Mouse (Mus musculus): Measurements from ENCODE around the gene P2rx5. TPM values are rescaled to one million over a fixed set of nuclear protein-coding genes. Genes with fewer than 3 reads are reported as not detected.

Gene P2rx5
- total and polyA plus RNA-seq, 3 experiments = 0.04 to 0.25 TPM; not detected in 1

DNA sequence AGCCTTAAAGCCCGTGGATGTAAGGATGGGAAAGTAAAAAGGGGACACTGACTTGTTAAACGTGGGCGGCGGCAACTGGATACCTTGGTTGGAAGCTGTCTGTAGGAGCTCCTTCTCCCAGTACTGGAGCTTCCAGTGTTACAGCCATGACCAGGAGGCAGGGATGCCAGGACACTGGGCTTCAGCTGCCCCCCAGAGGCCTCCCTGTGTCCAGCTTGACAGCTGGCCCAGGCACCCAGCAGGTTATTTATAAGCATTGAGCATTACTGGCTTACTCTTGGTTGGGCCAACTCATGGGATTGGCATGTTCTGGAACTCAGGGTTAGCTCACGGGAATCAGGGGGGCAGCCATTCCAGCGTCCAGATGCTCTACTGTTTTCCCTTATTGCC lies 585 bp downstream of the P2rx5 start:
- H3K4me1 ChIP-seq (ENCODE audit: control insufficient read depth in 1 of 2, insufficient read depth in 2 of 2, low read length in 2 of 2) = no peaks in the 10 kb centered on the region
- H3K4me3 ChIP-seq (ENCODE audit: control insufficient read depth in 1 of 2, insufficient read depth in 1 of 2, low read depth in 2 of 2, low read length in 2 of 2) = no peak overlapping the region
- H3K79me2 ChIP-seq (ENCODE audit: control insufficient read depth, insufficient read depth, low read length, poor library complexity) = no peaks in the 10 kb centered on the region
- H3K36me3 ChIP-seq (ENCODE audit: control insufficient read depth in 1 of 2, insufficient read depth in 2 of 2, low read length in 2 of 2) = no peaks in the 10 kb centered on the region
- no peaks in the 10 kb centered on the region; a peak in 1 of 4 replicates for H3K27me3 ChIP-seq (ENCODE audit: control insufficient read depth in 1 of 2, insufficient read depth in 2 of 2, low read length in 2 of 2)
- no peaks in the 10 kb centered on the region for H3K9me3 ChIP-seq (replicated peaks; ENCODE audit: insufficient read depth, low read length)
- no peak overlapping the region for H3K27ac ChIP-seq (ENCODE audit: control insufficient read depth, low read depth, low read length)
- TF ChIP-seq SIN3A (IDR thresholded peaks at IDR 0.05; ENCODE audit: low read length) = no peak
- TF ChIP-seq SMC3 (IDR thresholded peaks at IDR 0.05; ENCODE audit: low read depth, low read length) = no peak
- no peak for TF ChIP-seq BHLHE40 (IDR thresholded peaks at IDR 0.05; ENCODE audit: borderline replicate concordance, low read depth, low read length)
- TF ChIP-seq USF1 (IDR thresholded peaks at IDR 0.05; ENCODE audit: low read depth, low read length) = no peak
- TF ChIP-seq MAX (IDR thresholded peaks at IDR 0.05; ENCODE audit: low read length) = no peak
- no peak for TF ChIP-seq MYB (IDR thresholded peaks at IDR 0.05; ENCODE audit: low read depth, low read length)
- no peak for TF ChIP-seq CHD1 (IDR thresholded peaks at IDR 0.05; ENCODE audit: low read depth, low read length)
- TF ChIP-seq HCFC1 (IDR thresholded peaks at IDR 0.05; ENCODE audit: low read depth, low read length) = no peak
- no peak overlapping the region for H3K9ac ChIP-seq (ENCODE audit: control insufficient read depth, low read depth, low read length, poor library complexity, severe bottlenecking)
- DNase-seq (ENCODE audit: low read depth, low spot score) = no peak

DNA sequence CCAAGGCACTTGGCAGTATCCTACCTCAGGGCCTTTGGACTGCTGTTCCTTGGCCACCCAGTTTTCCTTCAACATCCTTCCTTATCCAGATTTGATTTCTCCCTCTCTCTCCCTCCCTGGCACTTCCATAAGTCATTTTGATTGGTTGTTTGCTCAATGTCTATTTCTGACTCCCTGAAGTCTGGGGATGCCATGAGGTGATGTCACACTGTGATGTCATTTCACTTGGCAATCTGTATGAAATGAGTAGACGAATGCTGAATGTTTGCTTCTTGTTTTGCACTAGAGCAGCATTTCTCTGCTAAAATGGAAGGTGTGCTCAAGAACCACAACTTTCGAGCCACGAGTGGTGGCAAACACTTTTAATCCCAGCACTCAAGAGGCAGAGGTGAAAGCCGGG lies 1.4 kb downstream of the P2rx5 start:
- no peak for DNase-seq (ENCODE audit: low read depth, low spot score)
- Histone ChIP-seq H3K4me3 (ENCODE audit: control insufficient read depth in 1 of 2, insufficient read depth in 1 of 2, low read depth in 2 of 2, low read length in 2 of 2) (no peak overlapping the region), H3K27me3 (ENCODE audit: control insufficient read depth in 1 of 2, insufficient read depth in 2 of 2, low read length in 2 of 2) (no peaks in the 10 kb centered on the region; a peak in 1 of 4 replicates), H3K36me3 (ENCODE audit: control insufficient read depth in 1 of 2, insufficient read depth in 2 of 2, low read length in 2 of 2) (no peaks in the 10 kb centered on the region), H3K9ac (ENCODE audit: control insufficient read depth, low read depth, low read length, poor library complexity, severe bottlenecking) (no peak overlapping the region), H3K27ac (ENCODE audit: control insufficient read depth, low read depth, low read length) (no peak overlapping the region), H3K9me3 (replicated peaks; ENCODE audit: insufficient read depth, low read length) (no peaks in the 10 kb centered on the region), H3K4me1 (ENCODE audit: control insufficient read depth in 1 of 2, insufficient read depth in 2 of 2, low read length in 2 of 2) (no peaks in the 10 kb centered on the region), H3K79me2 (ENCODE audit: control insufficient read depth, insufficient read depth, low read length, poor library complexity) (no peaks in the 10 kb centered on the region)
- TF ChIP-seq SIN3A (IDR thresholded peaks at IDR 0.05; ENCODE audit: low read length) (no peak), USF1 (IDR thresholded peaks at IDR 0.05; ENCODE audit: low read depth, low read length) (no peak), MYC (IDR thresholded peaks at IDR 0.05; ENCODE audit: low read depth, low read length) (no peak), TCF12 (IDR thresholded peaks at IDR 0.05; ENCODE audit: low read depth, low read length) (no peak), RCOR1 (IDR thresholded peaks at IDR 0.05; ENCODE audit: low read depth, low read length) (no peak), GATA1 (IDR thresholded peaks at IDR 0.05; ENCODE audit: low read depth, low read length) (no peak), CTCF (IDR thresholded peaks at IDR 0.05 in 2 of 3, conservative IDR thresholded peaks at IDR 0.05 in 1 of 3; ENCODE audit: control insufficient read depth in 1 of 3, insufficient read depth in 1 of 3, low read depth in 2 of 3, low read length in 3 of 3, poor library complexity in 1 of 3, severe bottlenecking in 1 of 3) (no peak), ELF1 (IDR thresholded peaks at IDR 0.05; ENCODE audit: low read depth, low read length) (no peak), ZNF384 (IDR thresholded peaks at IDR 0.05; ENCODE audit: low read depth, low read length) (no peak), CHD2 (IDR thresholded peaks at IDR 0.05; ENCODE audit: low read length) (no peak), MEF2A (IDR thresholded peaks at IDR 0.05; ENCODE audit: extremely low read depth, insufficient replicate concordance, low read depth, low read length, poor library complexity, severe bottlenecking) (no peak)

Data from MEL (cell line).